Mouse (Mus musculus): Measurements from ENCODE around the gene Wrnip1.
"Not testable (repeated sequence)": the region's sequence is repeated elsewhere in the genome, so short reads cannot be mapped to it uniquely, and the experiment has no call there.

Wrnip1 gene

GRCm38 (mm10) chr13:32850668-32851404 lies 49.0 kb downstream of the Wrnip1 start, which contains the start of gene Serpinb1a:
Serpinb1a (minus strand) TSS chr13:32851185.
- peak; percentile 65 for DNase-seq (ENCODE audit: extremely low read depth, low read depth)

- DNase-seq (ENCODE audit: extremely low read depth, low read depth): peak; percentile 47
These were observed 50.1 kb downstream of the Wrnip1 start for GRCm38 (mm10) chr13:32851967-32852366.

GRCm38 (mm10) chr13:32852539-32852938 lies 50.7 kb downstream of the Wrnip1 start:
- no peak for DNase-seq (ENCODE audit: extremely low read depth, low read depth)

- no peak for DNase-seq (ENCODE audit: extremely low read depth, low read depth)
These were observed 51.2 kb downstream of the Wrnip1 start for GRCm38 (mm10) chr13:32853073-32853472.

- DNase-seq (ENCODE audit: extremely low read depth, low read depth): no peak
These were observed 59.0 kb downstream of the Wrnip1 start for GRCm38 (mm10) chr13:32860821-32861220.

- DNase-seq (ENCODE audit: extremely low read depth, low read depth): no peak
These were observed 61.6 kb downstream of the Wrnip1 start for GRCm38 (mm10) chr13:32863456-32863855.

GRCm38 (mm10) chr13:32864529-32864928 lies 62.7 kb downstream of the Wrnip1 start:
- DNase-seq (ENCODE audit: extremely low read depth, low read depth): not testable (repeated sequence)

GRCm38 (mm10) chr13:32865591-32865990 lies 63.8 kb downstream of the Wrnip1 start:
- no peak for DNase-seq (ENCODE audit: extremely low read depth, low read depth)

- DNase-seq (ENCODE audit: extremely low read depth, low read depth): peak; percentile 28
These were observed 64.6 kb downstream of the Wrnip1 start for GRCm38 (mm10) chr13:32866484-32866883.

GRCm38 (mm10) chr13:32867030-32867429 lies 65.2 kb downstream of the Wrnip1 start:
- no peak for DNase-seq (ENCODE audit: extremely low read depth, low read depth)

GRCm38 (mm10) chr13:32868233-32868632 lies 66.4 kb downstream of the Wrnip1 start:
- DNase-seq (ENCODE audit: extremely low read depth, low read depth): not testable (repeated sequence)

- no peak for DNase-seq (ENCODE audit: extremely low read depth, low read depth)
These were observed 67.0 kb downstream of the Wrnip1 start for GRCm38 (mm10) chr13:32868843-32869242.
